Mouse (Mus musculus): ENCODE measurements around the gene Olfr1101. TPM values are rescaled to one million over a fixed set of nuclear protein-coding genes. Genes with fewer than 3 reads are reported as not detected.

Olfr1101 gene
- polyA plus RNA-seq (2012; ENCODE audit: low replicate concordance): not detected in 2 replicates

GRCm38 (mm10) chr2:86991121-86991520 is at the start of gene Olfr1101:
Gene Olfr1101, minus strand, starts transcription at chr2:86991221.

DNA sequence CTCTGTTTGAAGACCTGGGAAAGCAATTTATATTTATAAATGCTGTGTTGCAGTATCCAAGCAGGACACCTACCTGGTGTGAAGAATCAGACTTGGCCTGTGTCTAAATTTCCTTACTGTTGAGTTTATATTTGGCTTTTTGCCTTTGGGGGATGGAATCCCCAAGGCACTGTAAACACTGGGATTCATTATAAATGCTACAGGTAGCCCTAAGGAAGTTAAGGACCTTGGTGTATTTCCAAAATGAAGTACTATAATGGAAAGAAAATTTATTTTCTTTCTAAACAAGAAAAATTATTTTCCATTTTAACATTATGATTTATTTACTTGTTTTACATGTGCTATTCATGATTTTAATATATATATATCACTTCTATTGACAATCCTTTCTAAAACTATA is 45.4 kb upstream of the Olfr1101 start, which contains the start of gene Olfr1105:
Olfr1105 (minus strand) TSS at position 101 of the 400 bp plus-strand sequence.

GRCm38 (mm10) chr2:87026980-87027379 is 36.0 kb upstream of the Olfr1101 start, which contains the start of gene Olfr1104:
Gene Olfr1104, minus strand, starts transcription at chr2:87027080.

GRCm38 (mm10) chr2:86998098-86998497 is 7.1 kb upstream of the Olfr1101 start, which contains the start of gene Olfr1102:
Gene Olfr1102, plus strand, starts transcription at chr2:86998398.

DNA sequence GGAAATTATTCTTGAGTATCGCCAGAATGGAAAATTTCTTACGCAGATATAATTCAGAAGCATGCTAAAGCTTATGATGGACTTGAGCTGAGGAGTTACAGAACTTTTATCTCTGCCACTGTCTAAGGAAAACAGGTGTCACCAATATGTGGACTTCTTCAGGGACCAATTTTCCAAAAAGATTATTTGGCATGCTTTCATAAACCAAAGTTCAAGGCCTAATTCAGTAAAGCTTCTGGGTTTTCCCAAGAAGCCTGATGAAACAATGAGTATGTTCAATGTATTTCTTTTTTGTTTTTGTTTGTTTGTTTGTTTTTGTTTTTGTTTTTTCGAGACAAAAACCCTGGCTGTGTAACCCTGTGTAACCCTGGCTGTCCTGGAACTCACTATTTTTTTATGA is 11.2 kb downstream of the Olfr1101 start, which contains the start of gene Olfr1100:
Olfr1100 (minus strand) TSS at position 101 of the 400 bp plus-strand sequence.

DNA sequence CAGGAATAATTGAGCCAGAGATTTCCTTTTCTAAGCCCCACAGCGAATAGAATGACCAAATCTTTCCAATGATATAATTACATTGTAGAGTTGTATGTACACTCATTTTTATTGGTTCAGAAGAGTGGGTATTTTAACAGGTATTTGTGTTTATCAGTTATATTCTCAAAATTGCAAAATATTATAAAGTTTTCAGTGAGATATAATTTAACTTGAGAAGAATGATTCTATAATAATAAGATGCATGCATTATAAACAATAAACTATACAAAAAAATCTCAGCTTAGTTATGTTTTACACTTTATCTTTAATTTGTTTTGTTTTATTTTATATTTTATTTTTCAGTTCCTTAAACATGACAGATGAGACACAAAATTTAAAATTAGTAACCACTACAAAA is 30.4 kb downstream of the Olfr1101 start, which contains the start of gene Olfr1099:
Olfr1099 (minus strand) TSS at position 101 of the 400 bp plus-strand sequence.

Other genes with a start within 250 kb of the Olfr1101 start
- gene Olfr1090, start 232.2 kb downstream of the Olfr1101 start, polyA plus RNA-seq (2012; ENCODE audit: low replicate concordance): not detected in 2 replicates
- not detected in 2 replicates for gene Olfr1093, start 208.7 kb downstream of the Olfr1101 start, polyA plus RNA-seq (2012; ENCODE audit: low replicate concordance)
- gene Olfr141, start 181.2 kb downstream of the Olfr1101 start, polyA plus RNA-seq (2012; ENCODE audit: low replicate concordance): not detected in 2 replicates
- gene Olfr1094, start 166.6 kb downstream of the Olfr1101 start, polyA plus RNA-seq (2012; ENCODE audit: low replicate concordance): not detected in 2 replicates
- not detected in 2 replicates for gene Olfr1095, start 139.5 kb downstream of the Olfr1101 start, polyA plus RNA-seq (2012; ENCODE audit: low replicate concordance)
- gene Gm13723, start 116.4 kb downstream of the Olfr1101 start, polyA plus RNA-seq (2012; ENCODE audit: low replicate concordance): not detected in 2 replicates
- gene Olfr1097, start 99.0 kb downstream of the Olfr1101 start, polyA plus RNA-seq (2012; ENCODE audit: low replicate concordance): not detected in 2 replicates
- not detected in 2 replicates for gene Olfr1098, start 66.7 kb downstream of the Olfr1101 start, polyA plus RNA-seq (2012; ENCODE audit: low replicate concordance)
- gene Olfr1099, start 30.5 kb downstream of the Olfr1101 start, polyA plus RNA-seq (2012; ENCODE audit: low replicate concordance): not detected in 2 replicates
- gene Olfr1100, start 11.3 kb downstream of the Olfr1101 start, polyA plus RNA-seq (2012; ENCODE audit: low replicate concordance): not detected in 2 replicates
- gene Olfr1102, start 7.2 kb upstream of the Olfr1101 start, polyA plus RNA-seq (2012; ENCODE audit: low replicate concordance): not detected in 2 replicates
- not detected in 2 replicates for gene Olfr1104, start 35.9 kb upstream of the Olfr1101 start, polyA plus RNA-seq (2012; ENCODE audit: low replicate concordance)
- gene Olfr1105, start 45.3 kb upstream of the Olfr1101 start, polyA plus RNA-seq (2012; ENCODE audit: low replicate concordance): not detected in 2 replicates
- gene Olfr1106, start 61.1 kb upstream of the Olfr1101 start, polyA plus RNA-seq (2012; ENCODE audit: low replicate concordance): 0.15 TPM in 1 of 2 replicates, not detected in the other
- not detected in 2 replicates for gene Olfr1107, start 84.6 kb upstream of the Olfr1101 start, polyA plus RNA-seq (2012; ENCODE audit: low replicate concordance)
- not detected in 2 replicates for gene Olfr1109, start 104.8 kb upstream of the Olfr1101 start, polyA plus RNA-seq (2012; ENCODE audit: low replicate concordance)
- not detected in 2 replicates for gene Olfr259, start 123.3 kb upstream of the Olfr1101 start, polyA plus RNA-seq (2012; ENCODE audit: low replicate concordance)
- not detected in 2 replicates for gene Olfr1110, start 149.1 kb upstream of the Olfr1101 start, polyA plus RNA-seq (2012; ENCODE audit: low replicate concordance)
- gene Olfr1111, start 161.4 kb upstream of the Olfr1101 start, polyA plus RNA-seq (2012; ENCODE audit: low replicate concordance): not detected in 2 replicates
- gene Olfr1112, start 196.6 kb upstream of the Olfr1101 start, polyA plus RNA-seq (2012; ENCODE audit: low replicate concordance): not detected in 2 replicates
- not detected in 2 replicates for gene Olfr1113, start 217.7 kb upstream of the Olfr1101 start, polyA plus RNA-seq (2012; ENCODE audit: low replicate concordance)

Data from hematopoietic multipotent progenitor cell, adult 10-12 weeks (in vitro differentiated cells).